ENCODE assay signal across 8 mouse cellular contexts in the genomic region with DNA sequence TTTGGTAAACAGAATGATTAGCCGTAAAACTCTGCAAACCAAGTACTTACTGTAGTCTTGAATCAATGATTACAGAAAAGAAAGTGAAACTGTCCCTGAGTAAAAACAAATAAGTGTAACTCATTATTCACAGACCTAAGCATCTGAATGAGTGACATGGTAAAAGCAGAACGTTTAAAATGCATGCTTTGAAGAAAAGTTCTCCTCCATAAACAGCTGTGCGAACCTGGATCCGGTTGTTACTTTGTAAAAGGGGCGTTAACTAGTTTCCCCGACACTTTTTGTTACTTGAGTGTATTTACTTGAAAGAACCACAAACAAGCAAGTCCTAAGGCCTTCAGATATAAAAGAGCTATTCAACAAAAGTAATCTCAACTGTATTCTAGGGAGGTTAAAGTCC. TPM values are rescaled to one million over a fixed set of nuclear protein-coding genes. Genes with fewer than 3 reads are reported as not detected.
DNase-seq lines count a peak whose midpoint lies in the region; ATAC-seq and TF ChIP-seq lines count a peak whose summit lies in the region.

No protein-coding gene starts in this region.

- TF ChIP-seq CTCF in left cerebral cortex, adult 2 months (IDR thresholded peaks at IDR 0.05) = no peak
- no peak for TF ChIP-seq CTCF in hindbrain, postnatal 0 days (IDR thresholded peaks at IDR 0.05; ENCODE audit: low read depth)

- no peak for DNase-seq in left cerebral cortex, adult 2 months (ENCODE audit: extremely low spot score in 1 of 2, low spot score in 2 of 2)
- DNase-seq in left cerebral cortex, adult 8-10 months (ENCODE audit: low spot score in 2 of 2) = no peak
- DNase-seq in adipocyte (ENCODE audit: low spot score) = peak; percentile 53
- no peak for DNase-seq in hindbrain, postnatal 0 days (ENCODE audit: low spot score)
- DNase-seq in adrenal gland, adult 18-20 months (ENCODE audit: low spot score in 2 of 2) = no peak
- no peak for DNase-seq in thymus, postnatal 36 days

- intact Hi-C loops in left cerebral cortex, adult 2 months (cut with DNase I) = no loop called here

- H3K9ac ChIP-seq in hindbrain, postnatal 0 days (replicated peaks; ENCODE audit: low read length) = peak overlapping the region; percentile 98
- peak overlapping the region; percentile 99 for H3K9ac ChIP-seq in neural tube, embryonic 12.5 days

- H3K4me2 ChIP-seq in hindbrain, postnatal 0 days (ENCODE audit: low read depth, low read length) = peak overlapping the region; percentile 86
- peak overlapping the region; percentile 82 for H3K4me2 ChIP-seq in neural tube, embryonic 12.5 days (replicated peaks)

- ATAC-seq in hindbrain, postnatal 0 days = no peak
- no peak for ATAC-seq in neural tube, embryonic 12.5 days (ENCODE audit: low FRiP score, low read depth)
- ATAC-seq in megakaryocyte progenitor cell, adult 5-6 weeks (replicated peaks; ENCODE audit: poor library complexity) = no peak

- no peak overlapping the region for H3K27ac ChIP-seq in left cerebral cortex, adult 2 months
- H3K27ac ChIP-seq in hindbrain, postnatal 0 days = no peak overlapping the region
- H3K27ac ChIP-seq in neural tube, embryonic 12.5 days = no peak overlapping the region

- H3K27me3 ChIP-seq in hindbrain, postnatal 0 days (ENCODE audit: insufficient read depth, low read length) = no peaks in the 10 kb centered on the region
- no peaks in the 10 kb centered on the region for H3K27me3 ChIP-seq in neural tube, embryonic 12.5 days (replicated peaks)

- H3K9me3 ChIP-seq in hindbrain, postnatal 0 days (ENCODE audit: low read length) = no peaks in the 10 kb centered on the region
- H3K9me3 ChIP-seq in neural tube, embryonic 12.5 days = no peaks in the 10 kb centered on the region

- WGBS in hindbrain, postnatal 0 days = 12% methylated on average over 6 of the region's 6 CpGs
- 11% methylated on average over 6 of the region's 6 CpGs for WGBS in neural tube, embryonic 12.5 days

- peaks cover 8% of the 10 kb centered on the region; the same call in 1 of the 2 replicates for H3K36me3 ChIP-seq in hindbrain, postnatal 0 days (ENCODE audit: insufficient read depth, low read length)
- H3K36me3 ChIP-seq in neural tube, embryonic 12.5 days = peaks cover 19% of the 10 kb centered on the region

- peak overlapping the region; percentile 57 for H3K4me3 ChIP-seq in left cerebral cortex, adult 2 months
- H3K4me3 ChIP-seq in hindbrain, postnatal 0 days (ENCODE audit: low read length) = peak overlapping the region; percentile 94
- H3K4me3 ChIP-seq in neural tube, embryonic 12.5 days = peak overlapping the region; percentile 99

- no peaks in the 10 kb centered on the region; the same call in 1 of the 2 replicates for H3K4me1 ChIP-seq in hindbrain, postnatal 0 days (ENCODE audit: insufficient read depth, low read length)
- peaks cover 13% of the 10 kb centered on the region for H3K4me1 ChIP-seq in neural tube, embryonic 12.5 days

RNA-seq across cellular contexts. Expression of gene Usp42, which starts 1.2 kb away (rescaled TPM):
- 10 to 100 TPM; 25.2 to 25.4 TPM for total RNA-seq in left cerebral cortex, adult 2 months (2021)
- 10 to 100 TPM; 21.5 to 25.3 (median 23.8) TPM for total RNA-seq in left cerebral cortex, adult 8-10 months (2022)
- 16.9 and 20.4 TPM in 2 replicates for total RNA-seq in hindbrain, postnatal 0 days (2014; rRNA removed)
- polyA plus RNA-seq in hindbrain, postnatal 0 days (2015; fragmentation: Nextera tagmentation; extraction: Ambion mirVana) = 16.6 and 17.0 TPM in 2 replicates
- polyA plus RNA-seq in neural tube, embryonic 12.5 days (2016; fragmentation: Nextera tagmentation; extraction: Ambion mirVana) = 34.3 and 35.4 TPM in 2 replicates
- total RNA-seq in adrenal gland, adult 18-20 months (2021) = 10 to 100 TPM; 10.2 to 11.7 TPM
- total RNA-seq in megakaryocyte progenitor cell, adult 5-6 weeks (2015) = 24.0 and 26.4 TPM in 2 replicates
- 10.0 and 12.5 TPM in 2 replicates for total RNA-seq in megakaryocyte progenitor cell, adult 5-6 weeks (2017)
